Mouse (Mus musculus) v-Abl transformed pro-B cells (cell line): ENCODE results near the gene Fsd1l.
"Not testable (repeated sequence)": the region's sequence is repeated elsewhere in the genome, so short reads cannot be mapped to it uniquely, and the experiment has no call there.

ENCODE experiments used
- in situ Hi-C, 2 experiments: fragments of 400-800 bp; cut with MboI; formaldehyde crosslinking; loops; one replicate each; pipeline ENCODE4 v1.15.1; 2025; ENCODE audit not compliant: unreplicated experiment in 2 of 2

Gene Fsd1l

GRCm38 (mm10) chr4:53624816-53625215, 6.5 kb upstream of the Fsd1l start:
- in situ Hi-C loops = no loop called here

GRCm38 (mm10) chr4:53625263-53625662, 6.0 kb upstream of the Fsd1l start:
- in situ Hi-C loops = no loop called here

GRCm38 (mm10) chr4:53628924-53629323, 2.3 kb upstream of the Fsd1l start:
- in situ Hi-C loops = no loop called here

GRCm38 (mm10) chr4:53630963-53631315, 332 bp upstream of the Fsd1l start:
- in situ Hi-C loops = no loop called here

GRCm38 (mm10) chr4:53632011-53632349, 709 bp downstream of the Fsd1l start:
- in situ Hi-C loops = no loop called here

- in situ Hi-C loops = no loop called here
Measured at GRCm38 (mm10) chr4:53635336-53635735, 4.1 kb downstream of the Fsd1l start.

- in situ Hi-C loops = no loop called here
Measured at GRCm38 (mm10) chr4:53637269-53637909, 6.1 kb downstream of the Fsd1l start.

- in situ Hi-C loops = no loop called here
Measured at GRCm38 (mm10) chr4:53638549-53639123, 7.4 kb downstream of the Fsd1l start.

GRCm38 (mm10) chr4:53658029-53658428, 26.8 kb downstream of the Fsd1l start:
- in situ Hi-C loops = no loop called here

GRCm38 (mm10) chr4:53660711-53661110, 29.4 kb downstream of the Fsd1l start:
- in situ Hi-C loops = no loop called here

GRCm38 (mm10) chr4:53682092-53682491, 50.8 kb downstream of the Fsd1l start:
- in situ Hi-C loops = no loop called here

- in situ Hi-C loops = no loop called here
Measured at GRCm38 (mm10) chr4:53688965-53689364, 57.7 kb downstream of the Fsd1l start.

- in situ Hi-C loops = no loop called here
Measured at GRCm38 (mm10) chr4:53691418-53691817, 60.1 kb downstream of the Fsd1l start.

GRCm38 (mm10) chr4:53709166-53709565, 77.9 kb downstream of the Fsd1l start:
- in situ Hi-C loops = not testable (repeated sequence)

GRCm38 (mm10) chr4:53710021-53710420, 78.8 kb downstream of the Fsd1l start:
- in situ Hi-C loops = no loop called here

- in situ Hi-C loops = no loop called here
Measured at GRCm38 (mm10) chr4:53710555-53711328, 79.5 kb downstream of the Fsd1l start.

- in situ Hi-C loops = no loop called here
Measured at GRCm38 (mm10) chr4:53713704-53714050, 82.4 kb downstream of the Fsd1l start, which contains the start of gene Fktn. TSS of gene Fktn (plus strand) at chr4:53713998.

- in situ Hi-C loops = no loop called here
Measured at GRCm38 (mm10) chr4:53714051-53714814, 83.0 kb downstream of the Fsd1l start.

- in situ Hi-C loops = no loop called here
Measured at GRCm38 (mm10) chr4:53715977-53716376, 84.7 kb downstream of the Fsd1l start.

GRCm38 (mm10) chr4:53717546-53717945, 86.3 kb downstream of the Fsd1l start:
- in situ Hi-C loops = no loop called here

- in situ Hi-C loops = no loop called here
Measured at GRCm38 (mm10) chr4:53718261-53718660, 87.0 kb downstream of the Fsd1l start.
